Mouse (Mus musculus): Measurements from ENCODE around the gene Cxcl17. TPM values are rescaled to one million over a fixed set of nuclear protein-coding genes. Genes with fewer than 3 reads are reported as not detected.
"Not testable (repeated sequence)": the region's sequence is repeated elsewhere in the genome, so short reads cannot be mapped to it uniquely, and the experiment has no call there.

Cxcl17 gene
- polyA plus RNA-seq, 1 experiment from 2014 or later = 0.39 TPM

DNA sequence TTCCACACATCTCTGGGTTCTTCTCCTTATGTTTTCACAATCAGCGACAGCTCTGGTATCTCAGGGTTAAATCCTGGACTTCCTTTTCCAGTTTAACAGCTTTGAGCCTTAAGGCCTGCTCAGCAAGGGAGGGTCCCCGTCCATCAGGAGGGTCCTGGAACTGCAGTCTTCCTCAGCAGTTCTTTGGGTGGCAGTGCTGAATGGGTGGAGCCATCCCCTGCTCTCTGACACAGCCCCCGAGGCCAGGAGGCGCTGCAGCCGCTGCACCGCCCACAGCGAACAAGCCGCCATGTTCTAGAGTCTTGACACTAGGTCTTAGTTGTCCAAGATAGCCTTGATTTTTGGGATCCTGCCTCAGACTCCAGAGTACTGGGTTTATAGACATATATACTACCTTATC, 6.8 kb upstream of the Cxcl17 start:
- Histone ChIP-seq H3K27me3 (no peaks in the 10 kb centered on the region), H3K27ac (replicated peaks) (no peak overlapping the region), H3K9ac (replicated peaks) (no peak overlapping the region), H3K4me2 (replicated peaks) (no peak overlapping the region), H3K4me1 (no peaks in the 10 kb centered on the region), H3K36me3 (no peaks in the 10 kb centered on the region), H3K9me3 (no peaks in the 10 kb centered on the region), H3K4me3 (no peak overlapping the region)
- no peak for ATAC-seq (replicated peaks)
- WGBS = 86% methylated on average over 8 of the region's 8 CpGs

DNA sequence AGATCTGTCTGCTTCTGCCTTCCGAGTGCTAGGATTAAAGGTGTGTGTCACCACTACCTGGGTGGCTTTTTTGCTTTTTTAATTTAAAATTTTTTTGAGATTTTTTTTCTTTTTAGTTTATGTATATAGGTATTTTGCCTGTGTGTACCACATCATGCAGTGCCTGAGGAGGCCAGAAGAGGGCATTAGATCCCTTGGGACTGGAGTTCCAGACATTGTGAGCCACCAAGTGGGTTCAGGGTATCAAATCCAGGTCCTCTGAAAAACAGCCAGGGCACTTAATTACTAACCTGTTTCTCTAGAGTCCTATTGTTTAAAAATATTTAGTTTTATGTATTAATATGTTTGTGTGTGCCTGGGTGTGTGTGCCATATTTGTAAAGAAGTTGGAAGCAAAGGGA, 4.9 kb upstream of the Cxcl17 start:
- Histone ChIP-seq H3K4me3 (no peak overlapping the region), H3K27ac (replicated peaks) (no peak overlapping the region), H3K4me2 (replicated peaks) (no peak overlapping the region), H3K4me1 (no peaks in the 10 kb centered on the region), H3K27me3 (no peaks in the 10 kb centered on the region), H3K9ac (replicated peaks) (no peak overlapping the region), H3K36me3 (no peaks in the 10 kb centered on the region), H3K9me3 (no peaks in the 10 kb centered on the region)
- WGBS = 83% methylated on average over 1 of the region's 1 CpGs
- ATAC-seq (replicated peaks) = no peak

DNA sequence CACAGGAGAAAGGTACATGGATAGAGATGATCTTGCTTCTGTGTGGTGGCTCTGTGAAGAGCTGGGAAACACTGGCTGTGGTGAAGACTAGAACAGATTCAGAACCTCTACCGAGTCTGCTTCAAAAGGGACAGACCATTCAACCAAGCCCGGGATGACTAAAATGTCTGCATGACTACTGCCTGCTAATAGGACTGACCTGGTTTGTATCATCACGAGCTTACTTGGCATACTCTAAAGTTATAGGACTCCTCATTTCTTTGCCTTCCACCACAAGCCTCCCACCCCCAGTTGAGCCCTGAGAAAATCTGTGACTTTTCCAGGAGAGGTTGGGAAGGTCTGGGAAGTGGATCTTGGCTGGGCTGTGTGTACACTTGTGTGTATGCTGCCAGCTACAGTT, 825 bp downstream of the Cxcl17 start:
- no peak overlapping the region for H3K9ac ChIP-seq (replicated peaks)
- 74% methylated on average over 3 of the region's 3 CpGs for WGBS
- no peak for ATAC-seq (replicated peaks)
- no peaks in the 10 kb centered on the region for H3K9me3 ChIP-seq
- no peaks in the 10 kb centered on the region for H3K36me3 ChIP-seq
- H3K4me1 ChIP-seq = no peaks in the 10 kb centered on the region
- H3K27me3 ChIP-seq = no peaks in the 10 kb centered on the region
- H3K4me3 ChIP-seq = no peak overlapping the region
- no peak overlapping the region for H3K4me2 ChIP-seq (replicated peaks)
- no peak overlapping the region for H3K27ac ChIP-seq (replicated peaks)

DNA sequence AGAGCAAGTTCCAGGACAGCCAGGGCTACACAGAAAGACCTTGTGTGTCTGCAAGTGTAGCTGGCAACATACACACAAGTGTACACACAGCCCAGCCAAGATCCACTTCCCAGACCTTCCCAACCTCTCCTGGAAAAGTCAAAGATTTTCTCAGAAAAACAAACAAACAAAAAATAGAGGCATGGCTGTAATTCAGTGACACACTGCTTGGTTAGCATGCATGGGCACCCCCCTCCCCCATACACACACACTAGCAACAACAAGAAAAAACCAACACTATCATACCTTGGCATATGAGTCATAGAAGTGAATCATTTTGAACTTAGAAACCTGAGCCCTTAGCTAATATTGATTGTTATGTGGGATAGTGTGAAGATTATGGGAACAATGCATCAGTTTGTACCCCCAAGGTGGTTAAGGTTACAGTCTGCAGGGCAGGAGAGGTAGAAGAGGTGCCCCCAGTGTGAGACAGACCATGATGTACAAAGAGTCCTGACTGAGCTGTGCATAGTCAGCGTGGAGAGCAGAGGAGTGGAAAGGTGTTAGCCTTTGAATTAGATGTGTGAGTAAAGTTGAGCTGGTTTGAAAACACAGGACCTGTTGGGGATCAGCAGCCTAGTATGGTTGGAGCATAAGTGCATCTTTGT, 1.6 kb downstream of the Cxcl17 start:
- Histone ChIP-seq H3K9me3 (no peaks in the 10 kb centered on the region), H3K4me1 (no peaks in the 10 kb centered on the region), H3K9ac (replicated peaks) (no peak overlapping the region), H3K36me3 (no peaks in the 10 kb centered on the region), H3K27me3 (no peaks in the 10 kb centered on the region), H3K4me2 (replicated peaks) (no peak overlapping the region), H3K27ac (replicated peaks) (no peak overlapping the region), H3K4me3 (no peak overlapping the region)
- WGBS = 81% methylated on average over 1 of the region's 1 CpGs
- no peak for ATAC-seq (replicated peaks)

DNA sequence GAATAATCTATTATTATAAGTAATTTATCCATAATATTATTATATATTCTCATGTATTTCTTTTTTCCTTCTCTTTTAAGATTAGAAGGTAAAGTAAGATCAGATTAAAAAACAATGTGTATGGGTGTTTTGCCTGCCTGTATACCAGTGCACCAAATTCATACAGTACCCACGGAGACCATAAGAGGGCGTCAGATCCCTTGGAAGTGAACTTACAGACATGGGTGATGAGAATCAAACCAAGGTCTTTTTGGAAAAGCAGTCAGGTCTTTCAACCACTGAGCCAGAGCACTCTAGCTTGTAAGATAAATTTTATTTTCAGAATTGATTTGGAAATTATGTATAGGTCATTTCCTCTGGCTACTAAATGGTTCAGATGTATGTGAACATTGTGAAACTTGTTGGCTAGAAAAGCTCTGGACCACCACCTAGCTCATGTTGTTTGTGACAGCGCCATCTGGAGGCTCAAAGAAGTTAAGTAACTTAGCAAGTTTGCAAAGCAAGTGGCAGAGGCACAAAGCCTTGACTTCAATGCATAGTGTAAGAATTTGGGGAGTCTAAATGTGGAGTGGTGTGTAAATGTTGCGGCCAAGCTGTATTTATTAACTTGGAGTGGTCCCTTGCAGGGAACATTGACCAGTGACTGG, 3.4 kb downstream of the Cxcl17 start:
- no peak for ATAC-seq (replicated peaks)
- Histone ChIP-seq H3K27ac (replicated peaks) (no peak overlapping the region), H3K4me2 (replicated peaks) (no peak overlapping the region), H3K4me3 (no peak overlapping the region), H3K4me1 (no peaks in the 10 kb centered on the region), H3K27me3 (no peaks in the 10 kb centered on the region), H3K9me3 (no peaks in the 10 kb centered on the region), H3K9ac (replicated peaks) (no peak overlapping the region), H3K36me3 (no peaks in the 10 kb centered on the region)
- WGBS = 47% methylated on average over 4 of the region's 4 CpGs

DNA sequence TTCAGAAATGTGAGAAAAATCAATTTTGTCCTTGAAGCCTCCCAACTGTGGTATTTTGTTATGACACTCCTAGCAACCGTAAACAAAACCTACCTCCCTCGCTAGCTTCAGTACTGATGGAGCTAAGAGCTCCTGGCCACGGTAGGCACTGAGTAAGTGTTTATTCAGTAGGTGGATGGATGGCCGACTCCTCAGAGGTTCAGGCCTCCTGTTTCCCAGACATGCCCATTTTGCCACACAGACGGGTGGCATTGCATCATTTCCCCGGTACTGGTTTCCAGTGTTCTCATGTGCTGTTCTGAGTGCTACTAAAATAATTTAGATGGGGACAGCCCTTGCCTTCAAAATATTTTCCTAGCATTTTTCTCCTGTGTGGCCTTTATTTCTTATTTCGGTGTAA, 6.2 kb downstream of the Cxcl17 start:
- no peak overlapping the region for H3K27ac ChIP-seq (replicated peaks)
- no peaks in the 10 kb centered on the region for H3K9me3 ChIP-seq
- no peak overlapping the region for H3K4me2 ChIP-seq (replicated peaks)
- H3K4me1 ChIP-seq = no peaks in the 10 kb centered on the region
- H3K27me3 ChIP-seq = no peaks in the 10 kb centered on the region
- no peaks in the 10 kb centered on the region for H3K36me3 ChIP-seq
- no peak overlapping the region for H3K4me3 ChIP-seq
- ATAC-seq (replicated peaks) = no peak
- no peak overlapping the region for H3K9ac ChIP-seq (replicated peaks)
- WGBS = 90% methylated on average over 7 of the region's 7 CpGs

DNA sequence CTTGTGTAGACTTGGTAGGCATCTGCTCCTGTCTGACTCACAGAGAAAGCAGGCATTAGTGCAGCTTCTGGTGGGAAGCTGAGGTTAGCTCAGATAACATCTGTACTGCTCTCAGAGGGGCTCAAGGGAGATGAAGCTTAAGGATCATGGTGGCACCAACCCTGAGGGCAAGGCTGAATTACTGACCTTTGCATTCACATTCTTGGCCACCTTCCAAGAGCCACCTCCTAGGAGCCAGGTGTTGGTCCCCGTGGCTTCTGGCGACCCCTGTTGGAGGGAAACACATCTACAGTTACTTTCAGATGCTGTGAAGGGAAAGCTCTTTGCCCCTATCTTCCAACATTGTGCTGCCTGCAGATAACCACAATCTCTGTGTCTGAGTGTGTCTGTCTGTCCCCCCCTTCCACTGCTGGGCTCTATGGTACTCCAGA, 10.0 kb downstream of the Cxcl17 start:
- Histone ChIP-seq H3K27me3 (no peaks in the 10 kb centered on the region), H3K4me2 (replicated peaks) (no peak overlapping the region), H3K4me1 (no peaks in the 10 kb centered on the region), H3K27ac (replicated peaks) (no peak overlapping the region), H3K9ac (replicated peaks) (no peak overlapping the region), H3K4me3 (no peak overlapping the region), H3K36me3 (no peaks in the 10 kb centered on the region), H3K9me3 (no peaks in the 10 kb centered on the region)
- 0% methylated on average over 2 of the region's 2 CpGs for WGBS
- ATAC-seq (replicated peaks) = no peak

DNA sequence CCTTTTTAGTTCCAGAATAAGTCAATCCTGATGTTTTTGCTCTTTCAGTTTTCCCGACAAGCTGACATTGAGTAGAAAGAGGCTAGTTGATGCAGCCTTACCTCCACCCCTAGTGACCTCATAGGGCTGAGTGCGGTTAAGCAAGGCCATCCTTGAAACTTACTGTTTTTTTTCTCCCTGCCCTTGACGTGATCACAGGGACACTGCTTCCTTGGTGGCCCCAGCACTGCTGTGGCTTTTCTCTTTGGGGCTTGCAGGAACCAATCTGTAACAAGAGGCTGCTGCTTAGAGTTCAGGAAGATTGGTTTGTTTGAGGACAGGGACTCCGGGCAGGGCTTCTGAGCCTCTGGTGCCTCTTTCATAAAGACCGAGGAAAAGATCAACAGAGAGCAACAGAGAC, 10.7 kb downstream of the Cxcl17 start:
- no peaks in the 10 kb centered on the region for H3K4me1 ChIP-seq
- H3K27ac ChIP-seq (replicated peaks) = no peak overlapping the region
- 34% methylated on average over 5 of the region's 5 CpGs for WGBS
- no peaks in the 10 kb centered on the region for H3K9me3 ChIP-seq
- H3K9ac ChIP-seq (replicated peaks) = no peak overlapping the region
- H3K36me3 ChIP-seq = no peaks in the 10 kb centered on the region
- no peaks in the 10 kb centered on the region for H3K27me3 ChIP-seq
- H3K4me2 ChIP-seq (replicated peaks) = no peak overlapping the region
- H3K4me3 ChIP-seq = no peak overlapping the region
- ATAC-seq (replicated peaks) = no peak

DNA sequence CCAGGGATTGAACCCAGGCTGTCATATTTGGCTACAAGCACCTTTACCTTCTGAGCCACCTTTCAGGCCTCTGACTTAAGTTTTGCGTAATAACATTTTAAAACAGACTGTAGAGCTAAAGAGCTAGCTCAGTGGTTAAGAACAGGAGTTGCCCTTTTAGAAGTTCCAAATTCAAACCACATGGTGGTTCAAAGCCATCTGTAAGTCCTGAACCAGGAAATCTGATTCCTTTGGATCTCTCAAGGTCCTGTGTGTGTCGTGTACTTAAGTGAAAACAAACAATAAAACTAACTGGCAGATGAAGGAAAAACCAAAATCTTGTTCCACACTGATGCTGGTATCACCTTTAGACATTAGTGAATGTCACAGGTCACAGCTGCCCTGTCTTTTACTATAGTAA, 11.1 kb downstream of the Cxcl17 start:
- Histone ChIP-seq H3K9ac (replicated peaks) (no peak overlapping the region), H3K36me3 (no peaks in the 10 kb centered on the region), H3K9me3 (no peaks in the 10 kb centered on the region), H3K27me3 (no peaks in the 10 kb centered on the region), H3K4me3 (no peak overlapping the region), H3K27ac (replicated peaks) (no peak overlapping the region), H3K4me2 (replicated peaks) (no peak overlapping the region), H3K4me1 (peaks cover 2% of the 10 kb centered on the region)
- ATAC-seq (replicated peaks) = no peak
- 63% methylated on average over 2 of the region's 2 CpGs for WGBS

DNA sequence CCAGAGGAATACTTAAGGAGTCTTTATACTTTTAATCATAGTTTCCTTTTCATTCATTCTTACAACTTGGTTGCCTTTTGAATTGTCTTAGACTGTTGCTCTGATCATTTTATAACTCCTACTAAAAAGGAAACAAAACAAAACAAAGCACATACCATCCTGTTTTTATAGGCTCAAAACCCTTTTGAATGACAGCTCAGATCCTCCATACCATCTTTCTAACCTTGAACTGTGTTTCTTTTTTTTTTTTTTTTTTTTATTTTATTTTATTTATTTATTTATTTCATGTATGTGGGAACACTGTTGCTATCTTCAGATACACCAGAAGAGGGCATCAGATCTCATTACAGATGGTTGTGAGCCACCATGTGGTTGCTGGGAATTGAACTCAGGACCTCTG, 13.7 kb downstream of the Cxcl17 start:
- ATAC-seq (replicated peaks) = not testable (repeated sequence)

DNA sequence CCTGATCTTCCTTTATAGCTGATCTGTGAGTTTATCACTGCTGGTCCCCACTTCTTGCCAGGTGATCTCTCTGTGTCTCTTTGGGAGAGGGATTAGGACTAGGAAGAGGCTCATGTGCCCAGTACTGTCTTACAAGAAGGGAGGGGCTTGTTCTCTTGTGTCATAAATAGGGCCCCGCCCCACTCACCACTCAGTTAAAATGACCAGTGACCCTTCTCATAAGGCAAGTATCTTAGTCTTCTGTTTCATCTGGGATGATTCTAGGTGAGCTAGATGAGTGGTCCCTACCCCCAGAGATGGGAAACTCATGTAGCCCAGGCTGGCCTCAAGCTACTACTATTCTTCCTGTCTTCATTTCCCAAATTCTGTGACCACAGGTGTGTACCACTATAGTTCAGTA, 14.1 kb downstream of the Cxcl17 start, which contains the start of gene Lipe:
TSS of gene Lipe (minus strand) at position 101 of the 400 bp plus-strand sequence.
- no peak within 1 kb of the TSS for H3K27ac ChIP-seq (replicated peaks)
- H3K9ac ChIP-seq (replicated peaks) = no peak within 1 kb of the TSS
- H3K4me3 ChIP-seq = no peak within 1 kb of the TSS
- H3K9me3 ChIP-seq = no peaks in the 10 kb centered on the region
- WGBS = 93% methylated on average over 1 of the region's 1 CpGs
- no peak for ATAC-seq (replicated peaks)
- no peak within 1 kb of the TSS for H3K4me2 ChIP-seq (replicated peaks)
- no peaks in the 10 kb centered on the region for H3K27me3 ChIP-seq
- no peaks in the 10 kb centered on the region for H3K36me3 ChIP-seq
- peaks cover 20% of the 10 kb centered on the region for H3K4me1 ChIP-seq

More for the DNA sequence above, 13.7 kb downstream of the Cxcl17 start:
- not testable (repeated sequence) for H3K9ac ChIP-seq (replicated peaks); H3K27me3 ChIP-seq; H3K9me3 ChIP-seq; H3K36me3 ChIP-seq; H3K4me2 ChIP-seq (replicated peaks); H3K4me3 ChIP-seq; H3K27ac ChIP-seq (replicated peaks)
- H3K4me1 ChIP-seq = peaks cover 16% of the 10 kb centered on the region

DNA sequence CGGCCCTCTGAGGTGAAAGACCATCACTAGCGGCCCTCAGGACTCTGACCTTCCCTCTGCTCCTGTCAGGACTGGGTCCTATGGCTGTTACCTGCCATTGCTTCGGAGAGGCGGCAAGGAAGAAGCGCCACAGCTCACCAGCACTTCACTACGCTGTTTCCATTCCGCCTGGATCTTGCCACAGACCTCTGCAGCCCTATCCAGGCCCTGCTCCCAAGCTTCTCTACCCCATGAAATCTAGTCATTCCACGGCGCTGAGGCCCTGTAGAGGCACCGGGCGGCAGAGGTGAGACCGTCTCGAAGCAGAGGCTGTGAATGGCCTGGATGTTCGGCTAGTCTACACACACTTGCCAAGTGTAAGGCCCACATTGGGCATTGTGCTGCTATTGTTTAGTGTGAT, 16.1 kb downstream of the Cxcl17 start:
- no peaks in the 10 kb centered on the region for H3K9me3 ChIP-seq
- no peak overlapping the region for H3K9ac ChIP-seq (replicated peaks)
- H3K27me3 ChIP-seq = no peaks in the 10 kb centered on the region
- peak overlapping the region; percentile 54 for H3K4me2 ChIP-seq (replicated peaks)
- peak overlapping the region; percentile 54 for H3K4me3 ChIP-seq
- 90% methylated on average over 14 of the region's 14 CpGs for WGBS
- peaks cover 31% of the 10 kb centered on the region for H3K4me1 ChIP-seq
- ATAC-seq (replicated peaks) = peak; percentile 4; the same call in 1 of the 2 replicates
- no peaks in the 10 kb centered on the region for H3K36me3 ChIP-seq
- H3K27ac ChIP-seq (replicated peaks) = peak overlapping the region; percentile 73

Measured in forebrain, embryonic 15.5 days (tissue).